Mouse (Mus musculus) kidney, embryonic 16.5 days (tissue): ENCODE results near the gene Gphb5. TPM values are rescaled to one million over a fixed set of nuclear protein-coding genes. Genes with fewer than 3 reads are reported as not detected.

Source experiments
- ATAC-seq: fragments of 200-750 bp; cut with Nextera tagmentation; 2 replicates; pipeline ENCODE4 v1.8.0; 2017; ENCODE audit warnings: moderate TSS enrichment; ENCODE audit not compliant: low FRiP score, low TSS enrichment
- H3K27ac ChIP-seq: fragments of 300-500 bp; sonication (generic); 2 replicates; pipeline ENCODE4 v1.5.1; 2014; ENCODE audit warnings: low read length
- H3K27me3 ChIP-seq: fragments of 300-500 bp; sonication (generic); 2 replicates; pipeline ENCODE4 v1.6.1; 2014; ENCODE audit warnings: low read length, control low read depth, mixed read lengths; ENCODE audit not compliant: insufficient read depth
- H3K36me3 ChIP-seq: fragments of 300-500 bp; sonication (generic); 2 replicates; pipeline ENCODE4 v1.6.1; 2014; ENCODE audit warnings: low read length, control low read depth, mixed read lengths; ENCODE audit not compliant: insufficient read depth
- H3K4me1 ChIP-seq: fragments of 300-500 bp; sonication (generic); 2 replicates; pipeline ENCODE4 v1.6.1; 2014; ENCODE audit warnings: low read length, control low read depth, mixed read lengths; ENCODE audit not compliant: insufficient read depth
- H3K4me2 ChIP-seq: fragments of 300-500 bp; sonication (generic); replicated peaks from 2 replicates; pipeline ENCODE4 v1.6.1; 2014; ENCODE audit warnings: low read depth, low read length
- H3K4me3 ChIP-seq: fragments of 300-500 bp; sonication (generic); 2 replicates; pipeline ENCODE4 v1.5.1; 2014; ENCODE audit warnings: mild to moderate bottlenecking, low read length
- H3K9ac ChIP-seq: fragments of 300-500 bp; sonication (generic); replicated peaks from 2 replicates; pipeline ENCODE4 v1.6.1; 2014; ENCODE audit warnings: low read length
- H3K9me3 ChIP-seq: fragments of 300-500 bp; sonication (generic); 2 replicates; pipeline ENCODE4 v1.6.1; 2016; ENCODE audit warnings: low read length, control low read depth
- WGBS: fragments of 180-500 bp; shearing (Covaris S2); extraction: QIAGEN DNeasy Blood & Tissue Kit; methylation state at CpG from one replicate; pipeline ENCODE4 v1.1.7; 2014; 5-methylcytosine and 5-hydroxymethylcytosine counted together
- polyA plus RNA-seq: library from polyadenylated mRNA; unstranded; fragments of >200 nt; fragmentation: Nextera tagmentation; extraction: Ambion mirVana; gene quantifications from 2 replicates; pipeline ENCODE4 v1.2.1, GENCODE M21; 2015

Gphb5 gene
- polyA plus RNA-seq, 1 experiment from 2014 or later: not detected

- ATAC-seq: no peak
- Histone ChIP-seq H3K9ac (no peak overlapping the region), H3K36me3 (no peaks in the 10 kb centered on the region; the same call in 1 of the 2 replicates), H3K27me3 (no peaks in the 10 kb centered on the region), H3K27ac (no peak overlapping the region), H3K4me3 (no peak overlapping the region), H3K9me3 (no peaks in the 10 kb centered on the region), H3K4me2 (no peak overlapping the region), H3K4me1 (no peaks in the 10 kb centered on the region)
- 23% methylated on average over 7 of the region's 7 CpGs for WGBS
Measured at GRCm38 (mm10) chr12:75397077-75397476, 19.5 kb downstream of the Gphb5 start.

GRCm38 (mm10) chr12:75396616-75397015 lies 20.0 kb downstream of the Gphb5 start:
- Histone ChIP-seq H3K4me1 (no peaks in the 10 kb centered on the region), H3K4me2 (no peak overlapping the region), H3K27ac (no peak overlapping the region), H3K36me3 (no peaks in the 10 kb centered on the region; the same call in 1 of the 2 replicates), H3K4me3 (no peak overlapping the region), H3K27me3 (no peaks in the 10 kb centered on the region), H3K9me3 (no peaks in the 10 kb centered on the region), H3K9ac (no peak overlapping the region)
- WGBS: 44% methylated on average over 3 of the region's 3 CpGs
- no peak for ATAC-seq

- Histone ChIP-seq H3K27ac (no peak overlapping the region), H3K4me3 (no peak overlapping the region), H3K36me3 (no peaks in the 10 kb centered on the region; the same call in 1 of the 2 replicates), H3K9me3 (no peaks in the 10 kb centered on the region), H3K27me3 (no peaks in the 10 kb centered on the region), H3K4me1 (no peaks in the 10 kb centered on the region), H3K4me2 (no peak overlapping the region), H3K9ac (no peak overlapping the region)
- no peak for ATAC-seq
- WGBS: 78% methylated on average over 20 of the region's 20 CpGs
Measured at GRCm38 (mm10) chr12:75394011-75394773, 22.4 kb downstream of the Gphb5 start.

- no peak overlapping the region for H3K4me2 ChIP-seq
- H3K9me3 ChIP-seq: no peaks in the 10 kb centered on the region
- ATAC-seq: no peak
- no peaks in the 10 kb centered on the region for H3K4me1 ChIP-seq
- no peak overlapping the region for H3K9ac ChIP-seq
- H3K27ac ChIP-seq: no peak overlapping the region
- no peaks in the 10 kb centered on the region for H3K27me3 ChIP-seq
- H3K36me3 ChIP-seq: no peaks in the 10 kb centered on the region; the same call in 1 of the 2 replicates
- no peak overlapping the region for H3K4me3 ChIP-seq
- WGBS: 79% methylated on average over 9 of the region's 9 CpGs
Measured at GRCm38 (mm10) chr12:75391526-75391925, 25.1 kb downstream of the Gphb5 start.

- Histone ChIP-seq H3K9ac (no peak overlapping the region), H3K4me3 (no peak overlapping the region), H3K27ac (no peak overlapping the region), H3K27me3 (no peaks in the 10 kb centered on the region), H3K36me3 (no peaks in the 10 kb centered on the region; the same call in 1 of the 2 replicates), H3K9me3 (no peaks in the 10 kb centered on the region), H3K4me2 (no peak overlapping the region), H3K4me1 (no peaks in the 10 kb centered on the region)
- WGBS: 47% methylated on average over 20 of the region's 20 CpGs
- ATAC-seq: no peak
Measured at GRCm38 (mm10) chr12:75389308-75390135, 27.1 kb downstream of the Gphb5 start.

GRCm38 (mm10) chr12:75388521-75388920 lies 28.1 kb downstream of the Gphb5 start:
- Histone ChIP-seq H3K9me3 (no peaks in the 10 kb centered on the region), H3K4me3 (no peak overlapping the region), H3K27me3 (no peaks in the 10 kb centered on the region), H3K36me3 (no peaks in the 10 kb centered on the region; the same call in 1 of the 2 replicates), H3K9ac (no peak overlapping the region), H3K27ac (no peak overlapping the region), H3K4me2 (no peak overlapping the region), H3K4me1 (no peaks in the 10 kb centered on the region)
- 84% methylated on average over 9 of the region's 9 CpGs for WGBS
- no peak for ATAC-seq

- no peak overlapping the region for H3K4me3 ChIP-seq
- ATAC-seq: no peak
Measured at GRCm38 (mm10) chr12:75387846-75388245, 28.7 kb downstream of the Gphb5 start.

GRCm38 (mm10) chr12:75387156-75387555 lies 29.4 kb downstream of the Gphb5 start:
- no peak overlapping the region for H3K4me2 ChIP-seq
- H3K4me3 ChIP-seq: no peak overlapping the region
- no peak overlapping the region for H3K27ac ChIP-seq
- H3K27me3 ChIP-seq: no peaks in the 10 kb centered on the region
- H3K4me1 ChIP-seq: no peaks in the 10 kb centered on the region
- ATAC-seq: no peak
- H3K36me3 ChIP-seq: no peaks in the 10 kb centered on the region
- 88% methylated on average over 8 of the region's 8 CpGs for WGBS
- no peak overlapping the region for H3K9ac ChIP-seq
- H3K9me3 ChIP-seq: no peaks in the 10 kb centered on the region

More at GRCm38 (mm10) chr12:75387846-75388245, 28.7 kb downstream of the Gphb5 start:
- H3K27ac ChIP-seq: no peak overlapping the region
- no peaks in the 10 kb centered on the region for H3K4me1 ChIP-seq
- WGBS: 83% methylated on average over 15 of the region's 15 CpGs
- no peak overlapping the region for H3K4me2 ChIP-seq
- H3K9me3 ChIP-seq: no peaks in the 10 kb centered on the region
- no peak overlapping the region for H3K9ac ChIP-seq
- H3K36me3 ChIP-seq: no peaks in the 10 kb centered on the region; the same call in 1 of the 2 replicates
- no peaks in the 10 kb centered on the region for H3K27me3 ChIP-seq

GRCm38 (mm10) chr12:75386731-75387130 lies 29.9 kb downstream of the Gphb5 start:
- Histone ChIP-seq H3K36me3 (no peaks in the 10 kb centered on the region), H3K4me2 (no peak overlapping the region), H3K27me3 (no peaks in the 10 kb centered on the region), H3K9me3 (no peaks in the 10 kb centered on the region), H3K27ac (no peak overlapping the region), H3K4me3 (no peak overlapping the region), H3K4me1 (no peaks in the 10 kb centered on the region), H3K9ac (no peak overlapping the region)
- no peak for ATAC-seq
- 94% methylated on average over 9 of the region's 9 CpGs for WGBS
